Mouse (Mus musculus) G1E (cell line): ENCODE measurements around the gene Pitpnm1.

Source experiments
- GATA1 ChIP-seq: IDR thresholded peaks from 2 replicates; pipeline ENCODE4 v1.6.1; 2012; ENCODE audit warnings: borderline replicate concordance, low read length, inconsistent platforms, mixed read lengths
- GATA2 ChIP-seq: IDR thresholded peaks from 2 replicates; pipeline ENCODE4 v1.6.1; 2012; ENCODE audit warnings: low read depth, low read length, inconsistent platforms, borderline replicate concordance
- TAL1 ChIP-seq: conservative IDR thresholded peaks from 2 replicates; pipeline ENCODE4 v1.6.1; 2012; ENCODE audit warnings: low read depth, low read length, inconsistent platforms, mixed read lengths

DNA sequence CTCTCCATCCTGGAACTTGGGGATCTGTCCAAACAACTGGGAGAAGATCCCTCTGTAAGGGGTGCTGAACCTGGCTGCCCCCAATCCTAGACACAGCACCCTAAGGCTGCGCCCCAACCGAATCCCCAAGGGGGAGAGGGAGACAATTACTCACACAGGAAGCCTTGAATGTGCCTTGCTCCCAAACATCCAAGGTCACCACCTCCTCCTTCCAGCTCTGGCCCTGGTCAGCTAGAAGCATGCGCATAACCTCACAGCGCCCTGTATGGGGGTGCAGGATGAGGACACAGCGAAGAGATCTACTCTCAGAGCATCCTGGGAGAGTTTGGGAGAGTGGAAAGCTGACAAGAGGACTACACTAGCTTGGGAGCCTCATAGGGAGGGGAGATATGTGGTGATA lies 41.2 kb upstream of the Pitpnm1 start:
- TF ChIP-seq GATA2 = no peak
- TF ChIP-seq TAL1 = no peak
- TF ChIP-seq GATA1 = no peak
